Mouse (Mus musculus) kidney, adult 2 months (tissue): ENCODE data around the gene Sec24a.

Source experiments
- CTCF ChIP-seq: fragments of 200-500 bp; conservative IDR thresholded peaks from 2 replicates; pipeline ENCODE4 v1.5.1; 2011; ENCODE audit warnings: low read depth, mild to moderate bottlenecking, control low read depth, low read length, moderate library complexity, mixed read lengths; ENCODE audit not compliant: insufficient read depth, insufficient read length
- POLR2A ChIP-seq: fragments of 200-500 bp; IDR thresholded peaks from one replicate; pipeline ENCODE4 v1.6.1; 2011; ENCODE audit warnings: low read depth, low read length, control low read depth

GRCm38 (mm10) chr11:51805221-51805981 is 42.0 kb upstream of the Sec24a start:
- no peak for TF ChIP-seq POLR2A
- no peak for TF ChIP-seq CTCF
